Mouse (Mus musculus) ovary, postnatal 36 days (tissue): ENCODE data around the gene Slc41a1.

ENCODE experiments used
- DNase-seq: peaks from one replicate; pipeline ENCODE4 v3.0.0; 2022; ENCODE audit warnings: low spot score, mixed read lengths

Gene Slc41a1

DNA sequence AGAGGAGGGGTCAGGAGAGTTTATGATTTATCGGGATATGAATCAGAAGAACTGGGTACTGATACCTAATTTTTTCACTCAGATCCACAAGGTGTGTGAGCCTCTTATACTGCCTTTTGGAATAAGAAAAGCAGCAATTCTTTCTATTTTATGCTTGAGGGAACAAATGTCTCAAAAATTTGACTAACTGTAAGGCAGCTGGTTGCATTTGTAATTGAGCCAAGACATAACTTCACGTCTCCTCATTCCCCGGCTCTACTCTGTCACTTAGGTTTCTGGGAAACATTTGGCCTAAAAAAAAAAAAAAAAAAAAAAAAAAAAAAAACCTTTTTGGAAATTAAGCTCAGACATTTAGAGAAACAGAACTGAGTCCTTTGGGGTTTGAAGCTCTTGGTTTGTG lies 59.3 kb downstream of the Slc41a1 start:
- DNase-seq, result no peak

DNA sequence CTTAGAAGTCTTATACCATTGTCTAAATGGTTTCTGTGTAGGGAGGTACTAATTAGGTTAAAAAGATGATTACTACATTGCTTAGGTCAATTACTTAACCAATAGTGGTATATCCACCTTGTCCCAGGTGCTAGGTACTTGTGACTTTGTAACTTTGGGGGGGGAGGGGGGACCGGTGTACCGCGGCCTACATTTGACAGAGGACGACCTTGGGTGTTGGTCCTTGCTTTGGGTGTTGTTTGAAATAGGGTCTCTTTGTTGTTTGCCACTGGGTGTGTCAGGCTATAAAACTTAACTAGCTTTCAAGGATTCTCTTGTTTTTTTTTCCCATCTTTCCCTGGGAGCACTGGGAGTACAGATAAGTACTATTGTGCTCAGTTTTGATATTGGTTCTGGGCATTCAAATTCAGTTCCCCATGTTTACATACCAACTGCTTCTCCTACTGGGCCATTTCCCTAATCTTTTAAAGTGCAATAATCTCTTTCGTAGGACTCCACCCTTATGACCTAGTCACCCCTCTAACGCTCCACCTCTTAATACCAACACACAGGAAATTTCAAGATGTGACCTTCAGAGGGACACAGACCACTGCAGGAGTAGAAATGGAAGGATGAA lies 62.9 kb downstream of the Slc41a1 start:
- DNase-seq, result no peak

DNA sequence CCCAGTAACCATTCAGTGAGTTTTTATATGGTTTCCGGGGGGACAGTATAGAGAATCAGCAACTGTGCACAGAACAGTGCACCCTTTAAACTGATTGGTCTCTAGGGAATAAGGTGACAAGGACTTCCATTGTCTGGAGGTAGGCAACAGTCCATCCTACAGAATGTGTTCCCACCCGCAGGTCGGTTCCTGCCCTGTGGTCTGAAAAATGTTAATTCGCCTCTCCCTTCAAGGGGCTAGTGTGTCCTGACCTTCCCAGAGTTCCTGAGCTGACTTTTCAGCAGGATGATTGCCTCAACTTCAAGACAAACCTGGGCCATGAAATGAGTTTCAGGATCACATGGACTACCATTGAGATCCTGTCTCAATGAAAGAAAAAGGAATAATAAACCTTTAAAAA lies 64.1 kb downstream of the Slc41a1 start:
- no peak for DNase-seq
